Mouse (Mus musculus) gastrocnemius, postnatal 10 days (tissue): Measurements from ENCODE around the gene Smarce1. TPM values are rescaled to one million over a fixed set of nuclear protein-coding genes. Genes with fewer than 3 reads are reported as not detected.

Experiments used
- DNase-seq: peaks from one replicate; pipeline ENCODE4 v3.0.0; 2021; ENCODE audit warnings: mixed read lengths
- total RNA-seq, 2 experiments: library from RNA; stranded (reverse); gene quantifications; 2 replicates each; pipeline ENCODE4 v1.2.3; 2021

Gene Smarce1
- total RNA-seq, 2 experiments from 2014 or later: 55.5 to 63.5 TPM

GRCm38 (mm10) chr11:99168030-99168474 is 62.8 kb downstream of the Smarce1 start:
- no peak for DNase-seq

GRCm38 (mm10) chr11:99167576-99167975 is 63.2 kb downstream of the Smarce1 start:
- no peak for DNase-seq

- DNase-seq: no peak
Measured at GRCm38 (mm10) chr11:99166241-99166640, 64.6 kb downstream of the Smarce1 start.

GRCm38 (mm10) chr11:99165031-99165752 is 65.6 kb downstream of the Smarce1 start:
- no peak for DNase-seq

- no peak for DNase-seq
Measured at GRCm38 (mm10) chr11:99162972-99163686, 67.7 kb downstream of the Smarce1 start.

GRCm38 (mm10) chr11:99161648-99162047 is 69.2 kb downstream of the Smarce1 start:
- no peak for DNase-seq

- no peak for DNase-seq
Measured at GRCm38 (mm10) chr11:99160228-99160627, 70.6 kb downstream of the Smarce1 start.

Other genes with a start within 250 kb of the Smarce1 start
- gene Gjd3, start 248.0 kb downstream of the Smarce1 start, total RNA-seq: not detected
- 10 to 100 TPM; 33.9 to 43.9 TPM for gene Top2a, start 206.8 kb downstream of the Smarce1 start, total RNA-seq
- gene Igfbp4, start 189.8 kb downstream of the Smarce1 start, total RNA-seq: 100 to 1,000 TPM; 172 to 198 TPM
- not detected for gene Tns4, start 141.7 kb downstream of the Smarce1 start, total RNA-seq
- gene Ccr7, start 75.9 kb downstream of the Smarce1 start, total RNA-seq: under 1 TPM; 0.14 to 0.23 TPM
- gene Krt222, start 13.1 kb upstream of the Smarce1 start, total RNA-seq: 10 to 100 TPM in 1 of 2 experiments, 1 to 10 TPM in 1; 9.3 to 11.7 TPM
- not detected for gene Krt24, start 54.2 kb upstream of the Smarce1 start, total RNA-seq
- under 1 TPM in 1 of 2 experiments, not detected in 1; 0.14 TPM for gene Krt25, start 91.9 kb upstream of the Smarce1 start, total RNA-seq
- not detected for gene Krt26, start 106.9 kb upstream of the Smarce1 start, total RNA-seq
- gene Krt27, start 120.1 kb upstream of the Smarce1 start, total RNA-seq: not detected
- under 1 TPM in 1 of 2 experiments, not detected in 1; 0.16 TPM for gene Krt28, start 143.9 kb upstream of the Smarce1 start, total RNA-seq
- 1 to 10 TPM; 5.6 to 6.6 TPM for gene Krt10, start 158.3 kb upstream of the Smarce1 start, total RNA-seq
- gene Krt12, start 191.2 kb upstream of the Smarce1 start, total RNA-seq: not detected
- under 1 TPM in 1 of 2 experiments, not detected in 1; 0.12 TPM for gene Krt20, start 207.1 kb upstream of the Smarce1 start, total RNA-seq